Mouse (Mus musculus): ENCODE measurements around the gene Osgin1. TPM values are rescaled to one million over a fixed set of nuclear protein-coding genes. Genes with fewer than 3 reads are reported as not detected.
A peak's percentile ranks its signal among the peaks of the same experiment; 100 is the strongest.

The Osgin1 gene
- polyA plus RNA-seq, 1 experiment from 2014 or later: 13.3 TPM

DNA sequence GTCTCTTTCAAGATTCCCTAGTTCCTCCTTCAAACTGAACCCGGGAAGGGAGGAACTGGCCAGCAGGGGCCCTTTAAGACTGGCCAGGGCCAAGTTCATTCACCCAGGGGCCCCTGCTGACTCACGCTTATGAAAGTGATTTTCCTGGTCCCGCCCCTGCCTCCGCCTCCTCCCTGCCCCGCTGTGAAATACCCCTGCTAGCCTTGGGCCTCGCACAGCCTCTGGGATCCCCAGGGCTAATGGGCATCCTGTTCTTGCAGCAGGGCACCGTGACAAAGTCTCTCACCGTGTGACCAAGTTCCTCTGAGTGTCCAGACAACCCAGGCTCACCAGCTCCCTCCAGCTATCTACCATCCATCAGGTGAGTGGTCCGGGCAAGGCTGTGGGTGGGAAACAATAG, 3.0 kb downstream of the Osgin1 start:
- Histone ChIP-seq H3K9ac (peak overlapping the region; percentile 28; the same call in 1 of the 2 replicates), H3K4me1 (peaks cover 33% of the 10 kb centered on the region), H3K4me3 (peak overlapping the region; percentile 43), H3K27me3 (replicated peaks) (no peaks in the 10 kb centered on the region), H3K4me2 (peak overlapping the region; percentile 50), H3K9me3 (replicated peaks) (no peaks in the 10 kb centered on the region), H3K36me3 (peaks cover under 1% of the 10 kb centered on the region), H3K27ac (peak overlapping the region; percentile 2; the same call in 1 of the 2 replicates)
- WGBS (ENCODE audit: insufficient replicate concordance): 12% methylated on average over 9 of the region's 9 CpGs
- peak; percentile 46 for ATAC-seq

DNA sequence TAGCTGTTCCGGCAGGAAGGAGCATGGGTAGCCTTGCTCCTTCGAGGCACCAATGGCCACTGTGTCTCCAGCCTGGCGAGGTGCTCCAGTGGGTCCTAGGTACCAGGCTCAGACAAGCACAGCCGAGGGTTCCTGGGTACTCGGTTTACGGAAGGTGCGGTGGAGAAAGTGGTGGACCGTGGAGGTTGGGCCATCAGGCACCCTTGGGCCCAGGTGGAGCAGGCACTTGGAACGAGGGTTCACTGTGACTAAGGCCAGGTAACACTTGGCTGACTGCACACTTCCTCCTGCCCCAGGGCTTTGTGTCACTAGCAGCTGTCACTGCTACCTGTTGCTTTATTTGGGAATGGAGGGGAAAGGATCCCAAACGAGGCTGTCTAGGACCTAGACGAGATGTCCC, 3.6 kb downstream of the Osgin1 start:
- H3K36me3 ChIP-seq: peaks cover 6% of the 10 kb centered on the region
- no peaks in the 10 kb centered on the region for H3K9me3 ChIP-seq (replicated peaks)
- no peak overlapping the region for H3K27ac ChIP-seq
- H3K27me3 ChIP-seq (replicated peaks): peaks cover 2% of the 10 kb centered on the region; the same call in 1 of the 2 replicates
- H3K9ac ChIP-seq: peak overlapping the region; percentile 28
- peaks cover 33% of the 10 kb centered on the region for H3K4me1 ChIP-seq
- H3K4me2 ChIP-seq: peak overlapping the region; percentile 50
- WGBS (ENCODE audit: insufficient replicate concordance): 51% methylated on average over 11 of the region's 11 CpGs
- peak overlapping the region; percentile 43 for H3K4me3 ChIP-seq
- ATAC-seq: no peak

DNA sequence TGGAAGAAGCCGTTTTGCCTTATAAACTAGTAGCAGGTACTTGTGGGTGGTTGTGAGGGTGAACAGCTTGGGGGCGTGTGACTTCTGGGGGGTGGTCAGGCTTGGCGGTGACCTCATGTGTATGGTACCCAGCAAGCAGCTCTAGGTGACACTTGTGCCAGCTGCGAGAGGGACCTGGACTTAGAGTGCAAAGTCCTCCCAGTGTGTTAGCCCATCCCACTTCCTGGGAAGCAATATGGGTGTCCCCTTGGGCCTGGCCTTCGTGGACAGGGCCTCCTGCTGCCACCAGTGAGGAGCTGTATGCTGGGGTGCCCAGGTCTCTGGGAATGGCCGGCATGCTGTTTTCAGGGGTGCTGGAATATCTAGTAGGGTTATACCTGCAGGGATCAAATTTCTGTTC, 5.0 kb downstream of the Osgin1 start:
- ATAC-seq: no peak
- H3K27ac ChIP-seq: 0 out of 2 replicates have a peak overlapping the region, but pooled peaks have one; percentile 4
- H3K9ac ChIP-seq: no peak overlapping the region
- H3K4me3 ChIP-seq: peak overlapping the region; percentile 43
- H3K27me3 ChIP-seq (replicated peaks): peaks cover 6% of the 10 kb centered on the region; the same call in 1 of the 2 replicates
- H3K9me3 ChIP-seq (replicated peaks): no peaks in the 10 kb centered on the region
- H3K36me3 ChIP-seq: peaks cover 19% of the 10 kb centered on the region
- H3K4me2 ChIP-seq: peak overlapping the region; percentile 50
- peaks cover 33% of the 10 kb centered on the region for H3K4me1 ChIP-seq
- 57% methylated on average over 6 of the region's 6 CpGs for WGBS (ENCODE audit: insufficient replicate concordance)

DNA sequence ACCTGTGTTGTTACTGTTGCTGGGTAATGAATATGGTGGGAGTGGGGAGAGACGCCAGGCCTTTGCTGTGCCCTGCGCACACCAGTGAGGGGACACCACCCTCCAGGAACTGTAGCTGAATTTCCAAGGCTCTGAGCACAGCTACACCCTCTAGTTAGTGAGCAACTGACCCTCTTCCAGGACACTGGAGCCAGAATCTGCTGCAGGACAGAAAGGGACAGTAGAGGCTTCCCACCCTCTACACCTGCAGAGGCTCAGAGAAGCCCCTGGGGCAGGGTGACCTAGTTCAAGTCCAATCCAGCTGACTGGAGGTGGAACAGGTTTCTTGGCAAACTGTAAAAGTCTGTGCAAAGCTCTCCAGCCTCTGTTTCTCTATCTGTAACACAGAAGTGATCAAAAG, 5.5 kb downstream of the Osgin1 start:
- WGBS (ENCODE audit: insufficient replicate concordance): 84% methylated on average over 2 of the region's 2 CpGs
- Histone ChIP-seq H3K9me3 (replicated peaks) (no peaks in the 10 kb centered on the region), H3K36me3 (peaks cover 19% of the 10 kb centered on the region), H3K4me3 (peak overlapping the region; percentile 43), H3K4me2 (peak overlapping the region; percentile 50), H3K27me3 (replicated peaks) (peaks cover 7% of the 10 kb centered on the region; the same call in 1 of the 2 replicates), H3K4me1 (peaks cover 33% of the 10 kb centered on the region), H3K9ac (no peak overlapping the region), H3K27ac (no peak overlapping the region)
- ATAC-seq: no peak

DNA sequence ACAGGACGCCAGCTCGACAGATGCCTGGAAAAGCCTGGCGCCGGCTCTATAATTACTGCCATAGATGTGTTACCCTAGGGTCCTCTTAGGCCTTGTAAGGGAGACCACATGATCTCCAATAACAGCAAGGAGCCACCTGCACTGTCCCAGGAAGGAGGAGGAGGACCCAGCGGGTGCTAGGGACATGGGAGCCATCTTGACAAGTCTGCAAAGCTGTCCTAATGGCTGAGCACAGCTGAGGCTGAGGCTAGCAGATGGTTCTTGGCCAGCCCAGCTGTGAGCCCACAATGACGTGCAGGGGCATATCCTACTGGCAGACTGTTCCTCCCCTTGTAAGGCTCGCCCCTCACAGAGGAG, 5.9 kb downstream of the Osgin1 start:
- ATAC-seq: no peak
- H3K9ac ChIP-seq: no peak overlapping the region
- 67% methylated on average over 7 of the region's 7 CpGs for WGBS (ENCODE audit: insufficient replicate concordance)
- no peaks in the 10 kb centered on the region for H3K9me3 ChIP-seq (replicated peaks)
- H3K36me3 ChIP-seq: peaks cover 23% of the 10 kb centered on the region
- H3K4me2 ChIP-seq: peak overlapping the region; percentile 50
- no peak overlapping the region for H3K4me3 ChIP-seq
- no peak overlapping the region for H3K27ac ChIP-seq
- H3K4me1 ChIP-seq: peaks cover 29% of the 10 kb centered on the region
- peaks cover 11% of the 10 kb centered on the region; the same call in 1 of the 2 replicates for H3K27me3 ChIP-seq (replicated peaks)

DNA sequence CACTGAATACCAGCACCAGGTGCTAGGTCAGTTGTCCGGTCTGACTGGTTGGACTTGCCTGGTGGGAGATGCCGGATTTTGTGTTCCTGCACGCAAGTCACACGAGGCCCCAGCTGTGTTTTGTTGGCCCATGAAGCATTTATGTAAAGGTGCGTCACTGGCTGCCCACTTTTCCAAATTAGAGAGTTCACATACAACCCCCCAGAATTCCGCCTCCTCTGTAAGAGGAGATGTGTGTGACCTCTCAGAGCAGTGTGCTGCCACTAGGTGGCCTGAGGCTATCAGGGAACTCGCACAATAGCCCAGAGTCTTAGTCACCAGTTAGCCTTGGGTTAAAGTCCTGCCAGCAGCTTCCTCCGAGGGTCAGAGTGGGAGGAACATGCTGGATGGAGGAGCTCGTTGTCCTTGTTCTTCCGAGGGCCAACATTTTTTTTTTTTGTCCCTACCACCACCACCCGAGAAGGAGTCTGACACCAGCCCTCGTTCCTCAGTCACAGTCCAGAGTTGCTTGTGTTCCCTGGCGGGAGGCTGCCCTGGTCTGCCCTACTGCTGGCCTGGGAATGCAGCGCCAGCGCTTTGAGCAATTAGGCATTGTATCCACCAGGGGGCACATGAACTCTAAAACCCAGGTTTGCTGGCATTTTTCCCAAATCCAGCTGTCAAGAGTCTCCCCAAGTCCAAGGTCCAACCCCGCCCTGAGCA, 6.5 kb downstream of the Osgin1 start:
- peaks cover 28% of the 10 kb centered on the region for H3K36me3 ChIP-seq
- no peak overlapping the region for H3K4me3 ChIP-seq
- WGBS (ENCODE audit: insufficient replicate concordance): 20% methylated on average over 16 of the region's 16 CpGs
- H3K9ac ChIP-seq: no peak overlapping the region
- H3K27ac ChIP-seq: no peak overlapping the region
- H3K27me3 ChIP-seq (replicated peaks): peaks cover 17% of the 10 kb centered on the region
- no peak; the same call in 1 of the 2 replicates for ATAC-seq
- peak overlapping the region; percentile 50 for H3K4me2 ChIP-seq
- peaks cover 29% of the 10 kb centered on the region for H3K4me1 ChIP-seq
- no peaks in the 10 kb centered on the region for H3K9me3 ChIP-seq (replicated peaks)

DNA sequence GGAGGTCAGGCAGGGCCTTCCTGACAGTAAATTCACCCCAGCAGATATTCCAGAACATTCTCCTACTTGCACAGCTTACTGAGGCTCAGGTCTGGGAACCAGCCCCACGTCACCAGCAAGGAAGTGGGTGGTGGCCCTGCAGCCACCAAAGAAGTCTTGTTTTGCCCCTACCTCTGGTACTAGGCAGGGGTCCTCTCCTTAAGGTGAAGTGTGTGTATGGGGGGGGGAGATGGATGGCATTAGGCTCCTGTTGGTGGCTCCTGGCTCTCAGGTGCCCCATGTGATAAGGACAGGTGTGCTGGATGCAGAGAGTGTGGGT, 7.0 kb downstream of the Osgin1 start:
- H3K4me2 ChIP-seq: 0 out of 2 replicates have a peak overlapping the region, but pooled peaks have one; percentile 50
- peaks cover 29% of the 10 kb centered on the region for H3K4me1 ChIP-seq
- H3K36me3 ChIP-seq: peaks cover 34% of the 10 kb centered on the region
- H3K27me3 ChIP-seq (replicated peaks): peaks cover 22% of the 10 kb centered on the region
- H3K27ac ChIP-seq: no peak overlapping the region
- WGBS (ENCODE audit: insufficient replicate concordance): 27% methylated on average over 1 of the region's 1 CpGs
- H3K9me3 ChIP-seq (replicated peaks): no peaks in the 10 kb centered on the region
- ATAC-seq: no peak
- no peak overlapping the region for H3K9ac ChIP-seq
- no peak overlapping the region for H3K4me3 ChIP-seq

DNA sequence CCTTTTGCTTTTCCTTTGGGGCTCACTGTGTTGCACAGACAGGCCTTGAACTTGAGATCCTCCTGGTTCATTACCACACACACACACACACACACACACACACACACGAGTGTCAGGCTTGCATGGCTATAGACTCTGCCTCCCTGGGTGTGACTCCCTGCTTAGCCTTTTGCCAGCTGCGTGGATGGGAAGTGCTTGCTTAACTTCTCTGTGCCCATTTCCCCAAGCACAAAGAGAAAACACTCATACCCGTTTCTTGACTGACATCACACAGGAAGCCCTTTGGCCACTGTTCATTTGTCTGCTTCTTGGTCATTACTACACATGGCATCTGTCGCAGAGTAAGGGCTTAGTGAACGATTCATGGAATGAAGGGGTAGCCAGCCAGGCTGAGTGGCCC, 8.1 kb downstream of the Osgin1 start:
- H3K9ac ChIP-seq: no peak overlapping the region
- H3K4me1 ChIP-seq: peaks cover 23% of the 10 kb centered on the region
- H3K36me3 ChIP-seq: peaks cover 34% of the 10 kb centered on the region
- H3K27ac ChIP-seq: no peak overlapping the region
- ATAC-seq: no peak
- WGBS (ENCODE audit: insufficient replicate concordance): 52% methylated on average over 5 of the region's 5 CpGs
- no peaks in the 10 kb centered on the region for H3K9me3 ChIP-seq (replicated peaks)
- H3K4me2 ChIP-seq: no peak overlapping the region
- no peak overlapping the region for H3K4me3 ChIP-seq
- H3K27me3 ChIP-seq (replicated peaks): peaks cover 33% of the 10 kb centered on the region

DNA sequence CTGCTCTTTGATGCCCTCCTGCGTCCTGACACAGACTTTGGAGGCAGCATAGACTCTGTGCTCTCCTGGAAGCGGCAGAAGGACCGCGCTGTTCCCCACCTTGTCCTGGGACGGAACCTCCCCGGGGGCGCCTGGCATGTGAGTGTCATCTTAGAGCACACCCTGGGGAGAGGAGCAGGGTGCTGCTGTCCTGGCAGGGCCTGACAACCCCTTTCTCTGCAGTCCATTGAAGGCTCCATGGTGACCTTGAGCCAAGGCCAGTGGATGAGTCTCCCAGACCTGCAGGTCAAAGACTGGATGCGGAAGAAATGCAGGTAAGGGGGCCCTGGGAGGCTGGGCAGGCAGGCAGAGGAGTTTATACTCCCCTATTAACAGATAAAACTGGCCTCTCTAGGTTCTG, 9.0 kb downstream of the Osgin1 start:
- H3K4me2 ChIP-seq: no peak overlapping the region
- no peaks in the 10 kb centered on the region for H3K9me3 ChIP-seq (replicated peaks)
- H3K4me3 ChIP-seq: no peak overlapping the region
- H3K4me1 ChIP-seq: peaks cover 19% of the 10 kb centered on the region
- H3K27me3 ChIP-seq (replicated peaks): peaks cover 42% of the 10 kb centered on the region
- H3K36me3 ChIP-seq: peaks cover 34% of the 10 kb centered on the region
- H3K27ac ChIP-seq: no peak overlapping the region
- no peak for ATAC-seq
- H3K9ac ChIP-seq: no peak overlapping the region
- WGBS (ENCODE audit: insufficient replicate concordance): 85% methylated on average over 8 of the region's 8 CpGs

DNA sequence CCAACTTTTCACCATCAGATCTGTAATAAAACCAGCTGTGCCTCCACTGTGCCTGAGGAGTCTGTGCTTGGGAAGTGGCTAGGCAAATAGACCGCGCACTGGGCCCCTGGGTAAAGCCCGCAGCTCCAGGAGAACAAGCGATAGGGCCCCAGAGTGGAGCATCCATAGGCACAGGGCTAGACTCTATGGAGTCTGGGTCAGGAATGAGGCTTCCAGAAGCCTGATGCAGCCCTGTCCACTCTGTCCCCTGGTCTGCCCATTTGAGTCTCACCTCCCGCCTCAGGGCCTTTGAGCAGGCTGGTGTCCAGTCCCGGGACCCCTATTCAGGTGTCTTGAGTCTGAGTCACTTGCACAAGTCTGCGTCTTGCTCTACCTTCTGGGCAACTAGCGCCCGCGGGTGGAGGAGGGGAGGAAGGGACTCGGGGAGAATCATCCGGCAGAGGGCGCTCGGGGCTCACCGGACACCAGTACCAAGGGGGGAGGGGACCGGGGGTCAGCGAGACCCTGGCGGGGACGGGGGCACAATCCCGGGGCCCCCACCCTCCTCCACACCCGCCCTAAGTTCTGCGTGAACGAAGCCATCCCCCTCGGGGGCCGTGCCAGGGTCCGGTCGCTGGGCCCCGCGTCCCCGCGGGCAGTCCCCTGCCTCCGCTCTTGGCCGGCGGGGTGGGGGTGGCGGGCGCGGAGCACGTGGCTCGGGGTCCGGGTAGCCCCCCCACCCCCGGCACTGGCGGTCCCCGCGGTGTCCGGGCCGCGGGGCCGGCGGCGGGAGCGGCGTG, 12.5 kb downstream of the Osgin1 start, which contains the start of gene Necab2:
Gene Necab2, plus strand, starts transcription at position 509 of the 779 bp plus-strand sequence.
- Histone ChIP-seq H3K4me1 (peaks cover 3% of the 10 kb centered on the region; the same call in 1 of the 2 replicates), H3K36me3 (peaks cover 34% of the 10 kb centered on the region), H3K4me2 (peak within 1 kb of the TSS; percentile 76), H3K9me3 (replicated peaks) (no peaks in the 10 kb centered on the region), H3K9ac (no peak within 1 kb of the TSS), H3K27me3 (replicated peaks) (peaks cover 72% of the 10 kb centered on the region), H3K27ac (no peak within 1 kb of the TSS), H3K4me3 (peak within 1 kb of the TSS; percentile 54)
- WGBS (ENCODE audit: insufficient replicate concordance): 2% methylated on average over 41 of the region's 52 CpGs
- ATAC-seq: peak; percentile 35

DNA sequence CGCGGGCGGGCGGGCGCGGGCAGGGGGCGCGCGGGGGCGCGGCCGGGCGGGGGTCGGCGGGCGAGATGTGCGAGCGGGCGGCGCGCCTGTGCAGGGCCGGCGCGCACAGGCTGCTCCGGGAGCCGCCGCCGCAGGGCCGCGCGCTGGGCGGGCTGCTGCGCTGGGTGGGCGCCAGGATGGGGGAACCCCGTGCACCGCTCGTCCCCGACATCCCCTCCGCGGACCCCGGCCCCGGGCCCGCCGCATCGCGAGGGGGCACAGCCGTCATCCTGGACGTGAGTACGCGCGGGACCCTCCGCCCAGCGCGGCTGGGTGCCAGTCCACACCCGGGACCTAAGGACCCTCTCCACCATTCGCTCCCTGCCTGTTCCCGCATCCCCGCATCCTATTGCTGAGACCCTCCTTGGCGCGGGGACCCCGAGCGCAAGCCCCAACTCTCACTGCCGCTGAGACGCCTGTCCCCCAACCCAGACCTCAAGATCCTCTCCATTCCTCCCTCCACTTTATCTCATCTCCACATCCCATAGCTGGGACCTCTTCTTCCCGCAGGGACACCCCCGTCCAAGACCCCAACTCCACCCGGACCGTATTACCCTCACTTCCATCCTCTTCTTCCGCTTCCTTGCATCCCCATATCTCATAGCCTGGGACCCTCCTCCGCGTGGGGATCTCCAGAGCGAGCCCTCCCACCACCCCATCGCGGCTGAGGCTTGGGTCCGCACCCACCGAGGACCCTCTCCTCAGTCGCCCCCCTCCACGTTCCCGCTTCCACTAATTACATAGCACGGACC, 13.3 kb downstream of the Osgin1 start:
- peaks cover 77% of the 10 kb centered on the region for H3K27me3 ChIP-seq (replicated peaks)
- peak overlapping the region; percentile 54 for H3K4me3 ChIP-seq
- H3K9me3 ChIP-seq (replicated peaks): no peaks in the 10 kb centered on the region
- ATAC-seq: no peak
- H3K36me3 ChIP-seq: peaks cover 31% of the 10 kb centered on the region
- H3K4me1 ChIP-seq: peaks cover 3% of the 10 kb centered on the region; the same call in 1 of the 2 replicates
- H3K9ac ChIP-seq: no peak overlapping the region
- H3K4me2 ChIP-seq: peak overlapping the region; percentile 76
- 2% methylated on average over 47 of the region's 80 CpGs for WGBS (ENCODE audit: insufficient replicate concordance)
- H3K27ac ChIP-seq: no peak overlapping the region

All from liver, embryonic 12.5 days (tissue).